ENCODE assay signal across 29 mouse cellular contexts in the genomic region with DNA sequence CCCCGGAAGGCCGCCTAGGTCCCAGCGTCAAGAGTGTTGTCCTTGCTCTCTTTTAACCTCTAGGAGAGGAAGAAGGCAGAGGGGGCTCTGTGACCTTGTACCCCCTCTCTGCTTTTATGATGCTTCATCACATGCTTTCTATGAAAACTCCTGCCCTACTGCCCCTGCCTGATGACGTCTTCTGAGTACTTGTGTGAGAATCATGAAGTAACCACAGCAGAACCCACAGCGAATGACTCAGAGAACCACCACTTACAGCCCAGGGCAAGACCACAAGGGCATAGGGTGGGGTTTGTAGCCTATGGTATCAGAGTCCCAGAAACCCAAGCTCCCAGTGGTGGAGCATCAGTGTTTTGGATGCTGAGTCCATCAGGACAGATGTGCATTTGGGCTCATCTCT. TPM values are rescaled to one million over a fixed set of nuclear protein-coding genes. Genes with fewer than 3 reads are reported as not detected.
DNase-seq lines count a peak whose midpoint lies in the region; ATAC-seq lines count a peak whose summit lies in the region.
"Had no signal": no experiment of that assay in that cellular context is flagged by ENCODE, and none has a peak within 500 bp of the region (broad histone marks: within the 10 kb centered on the region; RNA-seq: fewer than 3 reads in every experiment).

A gene (minus strand): TSS at position 108 of the 400 bp plus-strand sequence.

- WGBS in intestine, embryonic 16.5 days, result 90% methylated on average over 5 of the region's 5 CpGs

- H3K27ac ChIP-seq in intestine, embryonic 16.5 days (ENCODE audit: low read length), result no peak within 1 kb of the TSS
- H3K27ac ChIP-seq: embryonic facial prominence, embryonic 15.5 days; heart, adult 2 months; heart, embryonic 13.5 days; hindbrain, embryonic 13.5 days; kidney, embryonic 15.5 days; left cerebral cortex, adult 2 months; limb, embryonic 15.5 days; liver, embryonic 15.5 days; lung, embryonic 15.5 days; midbrain, embryonic 10.5 days had no signal

- no peak within 1 kb of the TSS for H3K9ac ChIP-seq in intestine, embryonic 16.5 days (ENCODE audit: low read depth, low read length)
- H3K9ac ChIP-seq: embryonic facial prominence, embryonic 15.5 days; heart, embryonic 13.5 days; hindbrain, embryonic 13.5 days; kidney, embryonic 15.5 days; limb, embryonic 15.5 days; liver, embryonic 15.5 days; lung, embryonic 15.5 days had no signal

- H3K36me3 ChIP-seq in intestine, embryonic 16.5 days (ENCODE audit: control insufficient read depth, insufficient read depth, low read length), result no peaks in the 10 kb centered on the region
- H3K36me3 ChIP-seq: embryonic facial prominence, embryonic 15.5 days; heart, embryonic 13.5 days; hindbrain, embryonic 13.5 days; kidney, embryonic 15.5 days; limb, embryonic 15.5 days; liver, embryonic 15.5 days; lung, embryonic 15.5 days; midbrain, embryonic 10.5 days had no signal

- no peak within 1 kb of the TSS for H3K4me2 ChIP-seq in intestine, embryonic 16.5 days (ENCODE audit: low read depth, low read length)
- H3K4me2 ChIP-seq: embryonic facial prominence, embryonic 15.5 days; heart, embryonic 13.5 days; hindbrain, embryonic 13.5 days; kidney, embryonic 15.5 days; limb, embryonic 15.5 days; liver, embryonic 15.5 days; lung, embryonic 15.5 days had no signal

- DNase-seq in CD4-positive, CD25-positive, alpha-beta regulatory T cell, adult 2 months (ENCODE audit: low read depth, low spot score), result peak; percentile 43
- no peak for DNase-seq in spleen, adult 12 weeks (ENCODE audit: low spot score)
- DNase-seq in layer of hippocampus, adult 8-10 months (ENCODE audit: low spot score in 2 of 2), result no peak
- DNase-seq in gastrocnemius, postnatal 14 days, result no peak
- DNase-seq: adrenal gland, postnatal 36 days; cerebellum, adult 9-10 months; heart, adult 2 months; heart, postnatal 14 days; kidney, postnatal 36 days; layer of hippocampus, adult 9-11 months; lung, postnatal 36 days; thymus, postnatal 14 days had no signal

- H3K4me3 ChIP-seq in intestine, embryonic 16.5 days (ENCODE audit: low read length), result no peak within 1 kb of the TSS
- H3K4me3 ChIP-seq: embryonic facial prominence, embryonic 15.5 days; heart, adult 2 months; heart, embryonic 13.5 days; hindbrain, embryonic 13.5 days; kidney, embryonic 15.5 days; left cerebral cortex, adult 2 months; limb, embryonic 15.5 days; liver, embryonic 15.5 days; lung, embryonic 15.5 days; midbrain, embryonic 10.5 days had no signal

- no peaks in the 10 kb centered on the region for H3K27me3 ChIP-seq in intestine, embryonic 16.5 days (replicated peaks; ENCODE audit: control insufficient read depth, insufficient read depth, low read length)
- H3K27me3 ChIP-seq: embryonic facial prominence, embryonic 15.5 days; heart, embryonic 13.5 days; hindbrain, embryonic 13.5 days; kidney, embryonic 15.5 days; limb, embryonic 15.5 days; liver, embryonic 15.5 days; lung, embryonic 15.5 days had no signal

- ATAC-seq in activated CD4-positive, CD25-positive, alpha-beta regulatory T cell, adult 4 months, result peak; percentile 90
- ATAC-seq in megakaryocyte, adult 5-6 weeks (ENCODE audit: poor library complexity, severe bottlenecking), result peak; percentile 70
- no peak for ATAC-seq in intestine, embryonic 16.5 days
- ATAC-seq: forebrain, embryonic 14.5 days had no signal

- no peaks in the 10 kb centered on the region for H3K4me1 ChIP-seq in intestine, embryonic 16.5 days (ENCODE audit: control insufficient read depth, insufficient read depth, low read length)
- H3K4me1 ChIP-seq: embryonic facial prominence, embryonic 15.5 days; heart, embryonic 13.5 days; hindbrain, embryonic 13.5 days; kidney, embryonic 15.5 days; limb, embryonic 15.5 days; liver, embryonic 15.5 days; lung, embryonic 15.5 days; midbrain, embryonic 10.5 days had no signal

- intact Hi-C loops in gastrocnemius, postnatal 14 days (cut with DNase I; ENCODE audit: low total_unique reads), result no loop called here

- no peaks in the 10 kb centered on the region for H3K9me3 ChIP-seq in intestine, embryonic 16.5 days (ENCODE audit: control insufficient read depth, low read length)
- H3K9me3 ChIP-seq: embryonic facial prominence, embryonic 15.5 days; heart, embryonic 13.5 days; hindbrain, embryonic 13.5 days; kidney, embryonic 15.5 days; limb, embryonic 15.5 days; liver, embryonic 15.5 days; lung, embryonic 15.5 days; midbrain, embryonic 10.5 days had no signal

RNA-seq across cellular contexts. Expression of the gene that starts here (rescaled TPM):
- 100 to 1,000 TPM; 142 to 148 TPM for polyA plus RNA-seq in activated CD4-positive, CD25-positive, alpha-beta regulatory T cell, adult 4 months (2017; shearing (Covaris generic))
- 1.8 and 2.1 TPM in 2 replicates for total RNA-seq in megakaryocyte, adult 5-6 weeks (2015)
- total RNA-seq in megakaryocyte, adult 5-6 weeks (2017), result 1.7 and 2.1 TPM in 2 replicates
- not detected for total RNA-seq in layer of hippocampus, adult 8-10 months (2022)
- polyA plus RNA-seq in intestine, embryonic 16.5 days (2015; fragmentation: Nextera tagmentation; extraction: Ambion mirVana), result 0.86 and 1.3 TPM in 2 replicates
- not detected for total RNA-seq in gastrocnemius, postnatal 14 days (2021)
- total RNA-seq: gastrocnemius, adult 8-10 months; heart, postnatal 14 days; left cerebral cortex, adult 2 months; left cerebral cortex, postnatal 36 days; midbrain, postnatal 0 days had no signal
- polyA plus RNA-seq: forebrain, embryonic 14.5 days; hindbrain, embryonic 13.5 days; midbrain, embryonic 10.5 days; midbrain, postnatal 0 days; testis, adult 2 months had no signal

Comparison
In these comparisons a context has a peak if more than half of its experiments do, and no peak if none do; other contexts are left out.
1. RNA of the gene that starts here (polyA plus RNA-seq): 142 to 148 TPM in activated CD4-positive, CD25-positive, alpha-beta regulatory T cell, adult 4 months; 0.86 to 1.3 TPM in intestine, embryonic 16.5 days; every median in the first group is over 10 times any median in the second.